Comparison of ENCODE assay signal across 7 mouse cellular contexts in genomic region chr10:77449315-77450158, GRCm38 (mm10). TPM values are rescaled to one million over a fixed set of nuclear protein-coding genes. Genes with fewer than 3 reads are reported as not detected.
DNase-seq lines count a peak whose midpoint lies in the region; ATAC-seq and TF ChIP-seq lines count a peak whose summit lies in the region.

No protein-coding gene starts in this region.

- TF ChIP-seq EP300 in liver, postnatal 0 days (IDR thresholded peaks at IDR 0.05; ENCODE audit: low read depth) = no peak

- in situ Hi-C loops in ES-E14 (cut with MboI; ENCODE audit: low sequenced_read_pairs in 2 of 2, unreplicated experiment in 2 of 2) = no loop called here

- intact Hi-C loops in heart, postnatal 36 days (cut with DNase I) = loop anchor here (2.0 kb wide), 1 partner anchor 55 kb away; no protein-coding TSS in a partner anchor

- H3K4me2 ChIP-seq in liver, postnatal 0 days (ENCODE audit: low read depth, low read length) = peak overlapping the region; percentile 24; the same call in 1 of the 2 replicates

- DNase-seq in ES-E14 (ENCODE audit: low read depth, low spot score) (no peak), adipocyte (ENCODE audit: low spot score) (peak; percentile 42)
- DNase-seq in heart, postnatal 36 days = peak; percentile 30 to 34
- no peak for DNase-seq in liver, postnatal 0 days
- no peak for DNase-seq in spleen, adult 18-20 months
- no peak for DNase-seq in adrenal gland, postnatal 25 days
- DNase-seq in testis, postnatal 10 days (ENCODE audit: low spot score) = no peak

- no peaks in the 10 kb centered on the region for H3K27me3 ChIP-seq in liver, postnatal 0 days (ENCODE audit: insufficient read depth, low read length)

- H3K9ac ChIP-seq in ES-E14 (ENCODE audit: insufficient read depth, low read depth, low read length, poor library complexity, severe bottlenecking) = no peak overlapping the region
- H3K9ac ChIP-seq in liver, postnatal 0 days (replicated peaks) = no peak overlapping the region

- H3K4me1 ChIP-seq in ES-E14 (ENCODE audit: control insufficient read depth in 2 of 2, insufficient read depth in 2 of 2, low read length in 2 of 2, poor library complexity in 1 of 2) = peaks cover 0 to 2% of the 10 kb centered on the region in 2 experiments; a peak in 1 of 4 replicates
- no peaks in the 10 kb centered on the region for H3K4me1 ChIP-seq in liver, postnatal 0 days (ENCODE audit: insufficient read depth)

- no peaks in the 10 kb centered on the region for H3K9me3 ChIP-seq in ES-E14 (ENCODE audit: control insufficient read depth, insufficient read depth, low read depth, low read length)
- no peaks in the 10 kb centered on the region for H3K9me3 ChIP-seq in liver, postnatal 0 days (ENCODE audit: low read length)

- peak overlapping the region in 1 of 2 experiments; percentile 36; a peak in 2 of 4 replicates for H3K4me3 ChIP-seq in ES-E14 (ENCODE audit: insufficient read depth in 1 of 2, low read depth in 1 of 2, low read length in 2 of 2, poor library complexity in 1 of 2, severe bottlenecking in 1 of 2)
- H3K4me3 ChIP-seq in liver, postnatal 0 days (ENCODE audit: low read depth, low read length) = no peak overlapping the region

- TF ChIP-seq CTCF in liver, postnatal 0 days (IDR thresholded peaks at IDR 0.05; ENCODE audit: low read depth) = no peak

- ATAC-seq in liver, postnatal 0 days = 0 out of 2 replicates have a peak, but pooled peaks have one; percentile 27

- 27% methylated on average over 23 of the region's 23 CpGs for WGBS in liver, postnatal 0 days (ENCODE audit: insufficient replicate concordance)

- no peak overlapping the region for H3K27ac ChIP-seq in ES-E14 (ENCODE audit: insufficient read depth, low read depth, low read length, poor library complexity, severe bottlenecking)
- H3K27ac ChIP-seq in liver, postnatal 0 days (ENCODE audit: low read depth) = no peak overlapping the region

- H3K36me3 ChIP-seq in ES-E14 (ENCODE audit: control insufficient read depth, insufficient read depth, low read length, poor library complexity, severe bottlenecking) = no peaks in the 10 kb centered on the region
- H3K36me3 ChIP-seq in liver, postnatal 0 days (replicated peaks; ENCODE audit: insufficient read depth, low read length) = no peaks in the 10 kb centered on the region

TF ChIP-seq in ES-E14, 5 proteins besides CTCF, POLR2A, EP300 and RAD21:
- TF ChIP-seq ZNF384 (IDR thresholded peaks at IDR 0.05; ENCODE audit: low read depth, low read length) (peak; percentile 65; the same call in 1 of the 2 replicates), ZC3H11A (IDR thresholded peaks at IDR 0.05; ENCODE audit: borderline replicate concordance, low read depth, low read length) (no peak)

RNA-seq across cellular contexts. Expression of gene Adarb1, which starts 31.5 kb away (rescaled TPM):
- total RNA-seq in ES-E14 (2012; rRNA removed) = 6.3 and 9.5 TPM in 2 replicates
- 10 to 100 TPM; 16.9 to 22.0 TPM for total RNA-seq in heart, postnatal 36 days (2021)
- polyA plus RNA-seq in liver, postnatal 0 days (2015; fragmentation: Nextera tagmentation; extraction: Ambion mirVana) = 1.8 TPM in 2 replicates
- 12.4 and 14.0 TPM in 2 replicates for total RNA-seq in adrenal gland, postnatal 25 days (2021)

Comparison
In these comparisons a context has a peak if more than half of its experiments do, and no peak if none do; other contexts are left out.
1. DNase-seq: peak in adipocyte (single experiment) and heart, postnatal 36 days (2 of 2); none in ES-E14 (single experiment), liver, postnatal 0 days (single experiment), spleen, adult 18-20 months (0 of 2), adrenal gland, postnatal 25 days (single experiment) and testis, postnatal 10 days (single experiment).